Mouse (Mus musculus): Measurements from ENCODE around the gene Map3k14. TPM values are rescaled to one million over a fixed set of nuclear protein-coding genes. Genes with fewer than 3 reads are reported as not detected.

Map3k14 gene
- polyA plus RNA-seq, 1 experiment from 2014 or later: 3.8 TPM

- Histone ChIP-seq H3K36me3 (ENCODE audit: control insufficient read depth, insufficient read depth, low read length) (no peaks in the 10 kb centered on the region), H3K4me2 (ENCODE audit: low read depth, low read length, severe bottlenecking) (no peak overlapping the region), H3K9me3 (ENCODE audit: control insufficient read depth, low read length) (no peaks in the 10 kb centered on the region), H3K27me3 (ENCODE audit: control insufficient read depth, insufficient read depth, low read length) (no peaks in the 10 kb centered on the region), H3K9ac (ENCODE audit: low read length) (no peak overlapping the region), H3K27ac (ENCODE audit: low read depth, low read length) (no peak overlapping the region), H3K4me3 (ENCODE audit: low read depth, low read length) (no peak overlapping the region), H3K4me1 (replicated peaks; ENCODE audit: control insufficient read depth, insufficient read depth, low read length) (0 out of 2 replicates have a peak, but pooled peaks cover 3% of the 10 kb centered on the region)
- ATAC-seq (replicated peaks; ENCODE audit: low FRiP score) (no peak), DNase-seq (ENCODE audit: low spot score) (no peak)
- 83% methylated on average over 10 of the region's 10 CpGs for WGBS
Measured at GRCm38 (mm10) chr11:103246081-103246730, 21.1 kb downstream of the Map3k14 start.

- Histone ChIP-seq H3K4me2 (ENCODE audit: low read depth, low read length, severe bottlenecking) (no peak overlapping the region), H3K4me3 (ENCODE audit: low read depth, low read length) (no peak overlapping the region), H3K9me3 (ENCODE audit: control insufficient read depth, low read length) (no peaks in the 10 kb centered on the region), H3K27ac (ENCODE audit: low read depth, low read length) (no peak overlapping the region), H3K36me3 (ENCODE audit: control insufficient read depth, insufficient read depth, low read length) (no peaks in the 10 kb centered on the region), H3K9ac (ENCODE audit: low read length) (no peak overlapping the region), H3K27me3 (ENCODE audit: control insufficient read depth, insufficient read depth, low read length) (no peaks in the 10 kb centered on the region), H3K4me1 (replicated peaks; ENCODE audit: control insufficient read depth, insufficient read depth, low read length) (0 out of 2 replicates have a peak, but pooled peaks cover 3% of the 10 kb centered on the region)
- WGBS: 95% methylated on average over 4 of the region's 4 CpGs
- ATAC-seq (replicated peaks; ENCODE audit: low FRiP score): no peak
- DNase-seq (ENCODE audit: low spot score): no peak
Measured at GRCm38 (mm10) chr11:103244856-103245255, 22.4 kb downstream of the Map3k14 start.

GRCm38 (mm10) chr11:103240740-103241139, 26.5 kb downstream of the Map3k14 start:
- Histone ChIP-seq H3K9me3 (ENCODE audit: control insufficient read depth, low read length) (no peaks in the 10 kb centered on the region), H3K36me3 (ENCODE audit: control insufficient read depth, insufficient read depth, low read length) (no peaks in the 10 kb centered on the region; the same call in 1 of the 2 replicates), H3K27me3 (ENCODE audit: control insufficient read depth, insufficient read depth, low read length) (no peaks in the 10 kb centered on the region), H3K4me3 (ENCODE audit: low read depth, low read length) (no peak overlapping the region), H3K9ac (ENCODE audit: low read length) (no peak overlapping the region), H3K27ac (ENCODE audit: low read depth, low read length) (no peak overlapping the region), H3K4me1 (replicated peaks; ENCODE audit: control insufficient read depth, insufficient read depth, low read length) (no peaks in the 10 kb centered on the region), H3K4me2 (ENCODE audit: low read depth, low read length, severe bottlenecking) (no peak overlapping the region)
- DNase-seq (ENCODE audit: low spot score) (no peak), ATAC-seq (replicated peaks; ENCODE audit: low FRiP score) (no peak)
- WGBS: 51% methylated on average over 7 of the region's 7 CpGs

GRCm38 (mm10) chr11:103237757-103238156, 29.5 kb downstream of the Map3k14 start:
- H3K4me3 ChIP-seq (ENCODE audit: low read depth, low read length): no peak overlapping the region
- no peaks in the 10 kb centered on the region for H3K27me3 ChIP-seq (ENCODE audit: control insufficient read depth, insufficient read depth, low read length)
- DNase-seq (ENCODE audit: low spot score): no peak
- H3K36me3 ChIP-seq (ENCODE audit: control insufficient read depth, insufficient read depth, low read length): no peaks in the 10 kb centered on the region; the same call in 1 of the 2 replicates
- H3K9ac ChIP-seq (ENCODE audit: low read length): no peak overlapping the region
- H3K4me1 ChIP-seq (replicated peaks; ENCODE audit: control insufficient read depth, insufficient read depth, low read length): no peaks in the 10 kb centered on the region
- 72% methylated on average over 9 of the region's 9 CpGs for WGBS
- no peak overlapping the region for H3K27ac ChIP-seq (ENCODE audit: low read depth, low read length)
- no peak for ATAC-seq (replicated peaks; ENCODE audit: low FRiP score)
- H3K4me2 ChIP-seq (ENCODE audit: low read depth, low read length, severe bottlenecking): no peak overlapping the region
- H3K9me3 ChIP-seq (ENCODE audit: control insufficient read depth, low read length): no peaks in the 10 kb centered on the region

- Histone ChIP-seq H3K4me3 (ENCODE audit: low read depth, low read length) (no peak overlapping the region), H3K4me2 (ENCODE audit: low read depth, low read length, severe bottlenecking) (no peak overlapping the region), H3K9me3 (ENCODE audit: control insufficient read depth, low read length) (no peaks in the 10 kb centered on the region), H3K27me3 (ENCODE audit: control insufficient read depth, insufficient read depth, low read length) (no peaks in the 10 kb centered on the region), H3K27ac (ENCODE audit: low read depth, low read length) (no peak overlapping the region), H3K4me1 (replicated peaks; ENCODE audit: control insufficient read depth, insufficient read depth, low read length) (no peaks in the 10 kb centered on the region), H3K9ac (ENCODE audit: low read length) (no peak overlapping the region), H3K36me3 (ENCODE audit: control insufficient read depth, insufficient read depth, low read length) (no peaks in the 10 kb centered on the region; the same call in 1 of the 2 replicates)
- ATAC-seq (replicated peaks; ENCODE audit: low FRiP score): no peak
- WGBS: 88% methylated on average over 10 of the region's 10 CpGs
- DNase-seq (ENCODE audit: low spot score): no peak
Measured at GRCm38 (mm10) chr11:103236903-103237302, 30.4 kb downstream of the Map3k14 start.

- H3K4me2 ChIP-seq (ENCODE audit: low read depth, low read length, severe bottlenecking): no peak overlapping the region
- H3K27ac ChIP-seq (ENCODE audit: low read depth, low read length): no peak overlapping the region
- H3K4me3 ChIP-seq (ENCODE audit: low read depth, low read length): no peak overlapping the region
- no peak overlapping the region for H3K9ac ChIP-seq (ENCODE audit: low read length)
- H3K9me3 ChIP-seq (ENCODE audit: control insufficient read depth, low read length): no peaks in the 10 kb centered on the region
- no peaks in the 10 kb centered on the region for H3K4me1 ChIP-seq (replicated peaks; ENCODE audit: control insufficient read depth, insufficient read depth, low read length)
- DNase-seq (ENCODE audit: low spot score) (no peak), ATAC-seq (replicated peaks; ENCODE audit: low FRiP score) (no peak)
- 83% methylated on average over 6 of the region's 6 CpGs for WGBS
- no peaks in the 10 kb centered on the region for H3K27me3 ChIP-seq (ENCODE audit: control insufficient read depth, insufficient read depth, low read length)
- no peaks in the 10 kb centered on the region; the same call in 1 of the 2 replicates for H3K36me3 ChIP-seq (ENCODE audit: control insufficient read depth, insufficient read depth, low read length)
Measured at GRCm38 (mm10) chr11:103236431-103236830, 30.8 kb downstream of the Map3k14 start.

GRCm38 (mm10) chr11:103235702-103236101, 31.6 kb downstream of the Map3k14 start:
- Histone ChIP-seq H3K4me3 (ENCODE audit: low read depth, low read length) (no peak overlapping the region), H3K36me3 (ENCODE audit: control insufficient read depth, insufficient read depth, low read length) (no peaks in the 10 kb centered on the region; the same call in 1 of the 2 replicates), H3K4me2 (ENCODE audit: low read depth, low read length, severe bottlenecking) (no peak overlapping the region), H3K27me3 (ENCODE audit: control insufficient read depth, insufficient read depth, low read length) (no peaks in the 10 kb centered on the region), H3K9ac (ENCODE audit: low read length) (no peak overlapping the region), H3K4me1 (replicated peaks; ENCODE audit: control insufficient read depth, insufficient read depth, low read length) (no peaks in the 10 kb centered on the region), H3K9me3 (ENCODE audit: control insufficient read depth, low read length) (no peaks in the 10 kb centered on the region), H3K27ac (ENCODE audit: low read depth, low read length) (no peak overlapping the region)
- no peak for ATAC-seq (replicated peaks; ENCODE audit: low FRiP score)
- 81% methylated on average over 11 of the region's 11 CpGs for WGBS
- DNase-seq (ENCODE audit: low spot score): no peak

- Histone ChIP-seq H3K9ac (ENCODE audit: low read length) (no peak overlapping the region), H3K27me3 (ENCODE audit: control insufficient read depth, insufficient read depth, low read length) (no peaks in the 10 kb centered on the region), H3K27ac (ENCODE audit: low read depth, low read length) (no peak overlapping the region), H3K4me1 (replicated peaks; ENCODE audit: control insufficient read depth, insufficient read depth, low read length) (no peaks in the 10 kb centered on the region), H3K9me3 (ENCODE audit: control insufficient read depth, low read length) (no peaks in the 10 kb centered on the region; the same call in 1 of the 2 replicates), H3K4me3 (ENCODE audit: low read depth, low read length) (no peak overlapping the region), H3K36me3 (ENCODE audit: control insufficient read depth, insufficient read depth, low read length) (peaks cover 7% of the 10 kb centered on the region), H3K4me2 (ENCODE audit: low read depth, low read length, severe bottlenecking) (no peak overlapping the region)
- ATAC-seq (replicated peaks; ENCODE audit: low FRiP score) (no peak), DNase-seq (ENCODE audit: low spot score) (no peak)
- WGBS: 80% methylated on average over 1 of the region's 1 CpGs
Measured at GRCm38 (mm10) chr11:103234447-103234846, 32.8 kb downstream of the Map3k14 start.

GRCm38 (mm10) chr11:103232966-103233365, 34.3 kb downstream of the Map3k14 start:
- Histone ChIP-seq H3K27me3 (ENCODE audit: control insufficient read depth, insufficient read depth, low read length) (no peaks in the 10 kb centered on the region), H3K4me3 (ENCODE audit: low read depth, low read length) (no peak overlapping the region), H3K4me1 (replicated peaks; ENCODE audit: control insufficient read depth, insufficient read depth, low read length) (no peaks in the 10 kb centered on the region), H3K9ac (ENCODE audit: low read length) (no peak overlapping the region), H3K9me3 (ENCODE audit: control insufficient read depth, low read length) (no peaks in the 10 kb centered on the region; the same call in 1 of the 2 replicates), H3K36me3 (ENCODE audit: control insufficient read depth, insufficient read depth, low read length) (peaks cover 9% of the 10 kb centered on the region), H3K4me2 (ENCODE audit: low read depth, low read length, severe bottlenecking) (no peak overlapping the region), H3K27ac (ENCODE audit: low read depth, low read length) (no peak overlapping the region)
- DNase-seq (ENCODE audit: low spot score) (peak; percentile 86), ATAC-seq (replicated peaks; ENCODE audit: low FRiP score) (no peak)
- WGBS: 33% methylated on average over 7 of the region's 7 CpGs

Data from forebrain, embryonic 11.5 days (tissue).